Mouse (Mus musculus) cortical plate, adult 2 months (tissue): ENCODE data around the gene Kansl1.

Source experiments
- CTCF ChIP-seq: fragments of 200-500 bp; IDR thresholded peaks from 2 replicates; pipeline ENCODE4 v1.5.1; 2011; ENCODE audit warnings: mild to moderate bottlenecking, control low read depth, low read length; ENCODE audit not compliant: insufficient read depth; ENCODE audit errors: extremely low read depth
- POLR2A ChIP-seq: fragments of 200-500 bp; IDR thresholded peaks from 2 replicates; pipeline ENCODE4 v1.6.1; 2011; ENCODE audit warnings: mild to moderate bottlenecking, low read length, control low read depth; ENCODE audit not compliant: insufficient read depth; ENCODE audit errors: extremely low read depth

DNA sequence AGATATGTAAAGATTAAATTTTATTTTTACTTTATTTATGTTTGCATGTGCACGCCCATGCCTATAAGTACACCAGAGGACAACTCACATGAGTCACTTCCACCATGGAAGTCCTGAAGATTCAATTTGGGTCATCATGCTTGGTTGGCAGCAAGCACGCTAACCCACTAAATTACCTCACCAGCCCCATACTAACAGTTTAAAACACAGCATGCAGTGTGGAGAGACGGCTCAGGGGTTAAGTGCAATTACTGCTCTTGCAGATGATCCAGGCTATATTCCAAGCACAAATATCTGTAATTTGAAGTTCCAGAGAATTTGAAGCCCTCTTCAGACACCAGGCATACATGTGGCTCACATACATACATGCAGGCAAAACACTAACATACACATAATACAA is 92.4 kb downstream of the Kansl1 start:
- TF ChIP-seq CTCF (no peak), POLR2A (no peak)
